Mouse (Mus musculus): ENCODE measurements around the gene Tmem132a. TPM values are rescaled to one million over a fixed set of nuclear protein-coding genes. Genes with fewer than 3 reads are reported as not detected.
A peak's percentile ranks its signal among the peaks of the same experiment; 100 is the strongest.

Gene Tmem132a
- polyA plus RNA-seq, 1 experiment from 2014 or later = 7.1 TPM

DNA sequence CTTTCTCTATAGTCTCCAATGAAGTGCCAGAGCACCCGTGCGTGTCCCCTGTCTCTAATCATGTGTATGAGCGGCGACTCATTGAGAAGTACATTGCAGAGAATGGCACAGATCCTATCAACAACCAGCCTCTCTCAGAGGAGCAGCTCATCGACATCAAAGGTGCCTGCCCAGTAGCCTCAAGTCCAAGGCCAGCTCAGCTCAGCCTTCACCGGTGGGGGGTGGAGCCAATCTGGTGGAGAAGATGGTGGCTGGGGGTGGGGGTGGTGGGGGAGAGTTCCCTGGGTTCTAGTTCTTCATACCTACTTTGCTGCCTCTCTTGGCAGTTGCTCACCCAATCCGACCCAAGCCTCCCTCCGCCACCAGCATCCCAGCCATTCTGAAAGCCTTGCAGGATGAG is 27.8 kb upstream of the Tmem132a start:
- Histone ChIP-seq H3K27me3 (replicated peaks; ENCODE audit: control insufficient read depth, insufficient read depth, low read length) (no peaks in the 10 kb centered on the region), H3K9me3 (ENCODE audit: control insufficient read depth) (no peaks in the 10 kb centered on the region), H3K4me3 (ENCODE audit: low read depth, low read length) (no peak overlapping the region), H3K36me3 (ENCODE audit: control insufficient read depth, insufficient read depth) (peaks cover 48% of the 10 kb centered on the region), H3K27ac (ENCODE audit: low read depth, low read length) (no peak overlapping the region), H3K4me1 (replicated peaks; ENCODE audit: control insufficient read depth, insufficient read depth, low read length) (0 out of 2 replicates have a peak, but pooled peaks cover 5% of the 10 kb centered on the region), H3K4me2 (replicated peaks; ENCODE audit: low read depth) (no peak overlapping the region), H3K9ac (ENCODE audit: low read depth, low read length) (no peak overlapping the region)
- 73% methylated on average over 8 of the region's 8 CpGs for WGBS
- no peak for TF ChIP-seq CTCF (IDR thresholded peaks at IDR 0.05; ENCODE audit: low read depth)
- ATAC-seq = no peak

- no peak overlapping the region for H3K4me3 ChIP-seq (ENCODE audit: low read depth, low read length)
- no peaks in the 10 kb centered on the region for H3K9me3 ChIP-seq (ENCODE audit: control insufficient read depth)
- 51% methylated on average over 7 of the region's 7 CpGs for WGBS
Observed at GRCm38 (mm10) chr19:10896849-10897248, 27.1 kb upstream of the Tmem132a start.

DNA sequence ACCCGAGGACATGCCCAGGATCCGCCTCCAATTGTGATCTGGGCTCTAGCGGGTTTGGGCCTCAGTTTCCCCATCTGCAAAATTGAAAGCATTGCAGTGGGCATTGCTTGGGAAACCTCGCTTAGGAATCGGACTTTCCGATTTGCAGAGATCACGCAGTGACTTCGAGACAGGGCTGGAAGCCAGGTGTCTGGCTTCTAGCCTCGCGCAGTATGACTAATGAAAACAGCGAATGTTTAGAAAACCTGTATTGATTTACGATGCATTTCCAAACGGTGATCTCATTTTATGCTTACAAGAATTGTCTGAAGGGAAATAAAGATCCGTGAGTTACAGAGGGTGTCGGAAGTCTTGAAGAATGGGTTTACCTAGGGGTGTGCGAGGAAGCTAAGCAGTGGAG is 26.0 kb upstream of the Tmem132a start:
- no peak for TF ChIP-seq CTCF (IDR thresholded peaks at IDR 0.05; ENCODE audit: low read depth)
- Histone ChIP-seq H3K4me3 (ENCODE audit: low read depth, low read length) (peak overlapping the region; percentile 66), H3K9ac (ENCODE audit: low read depth, low read length) (peak overlapping the region; percentile 75), H3K4me1 (replicated peaks; ENCODE audit: control insufficient read depth, insufficient read depth, low read length) (0 out of 2 replicates have a peak, but pooled peaks cover 5% of the 10 kb centered on the region), H3K36me3 (ENCODE audit: control insufficient read depth, insufficient read depth) (peaks cover 30% of the 10 kb centered on the region), H3K27ac (ENCODE audit: low read depth, low read length) (peak overlapping the region; percentile 89), H3K9me3 (ENCODE audit: control insufficient read depth) (no peaks in the 10 kb centered on the region), H3K27me3 (replicated peaks; ENCODE audit: control insufficient read depth, insufficient read depth, low read length) (no peaks in the 10 kb centered on the region), H3K4me2 (replicated peaks; ENCODE audit: low read depth) (peak overlapping the region; percentile 68)
- under 1% methylated on average over 16 of the region's 16 CpGs for WGBS
- no peak for ATAC-seq

More at GRCm38 (mm10) chr19:10896849-10897248, 27.1 kb upstream of the Tmem132a start:
- no peak overlapping the region for H3K27ac ChIP-seq (ENCODE audit: low read depth, low read length)
- no peak for ATAC-seq
- H3K27me3 ChIP-seq (replicated peaks; ENCODE audit: control insufficient read depth, insufficient read depth, low read length) = no peaks in the 10 kb centered on the region
- no peak for TF ChIP-seq CTCF (IDR thresholded peaks at IDR 0.05; ENCODE audit: low read depth)
- peaks cover 42% of the 10 kb centered on the region for H3K36me3 ChIP-seq (ENCODE audit: control insufficient read depth, insufficient read depth)
- 0 out of 2 replicates have a peak, but pooled peaks cover 5% of the 10 kb centered on the region for H3K4me1 ChIP-seq (replicated peaks; ENCODE audit: control insufficient read depth, insufficient read depth, low read length)
- H3K4me2 ChIP-seq (replicated peaks; ENCODE audit: low read depth) = peak overlapping the region; percentile 68
- H3K9ac ChIP-seq (ENCODE audit: low read depth, low read length) = no peak overlapping the region

DNA sequence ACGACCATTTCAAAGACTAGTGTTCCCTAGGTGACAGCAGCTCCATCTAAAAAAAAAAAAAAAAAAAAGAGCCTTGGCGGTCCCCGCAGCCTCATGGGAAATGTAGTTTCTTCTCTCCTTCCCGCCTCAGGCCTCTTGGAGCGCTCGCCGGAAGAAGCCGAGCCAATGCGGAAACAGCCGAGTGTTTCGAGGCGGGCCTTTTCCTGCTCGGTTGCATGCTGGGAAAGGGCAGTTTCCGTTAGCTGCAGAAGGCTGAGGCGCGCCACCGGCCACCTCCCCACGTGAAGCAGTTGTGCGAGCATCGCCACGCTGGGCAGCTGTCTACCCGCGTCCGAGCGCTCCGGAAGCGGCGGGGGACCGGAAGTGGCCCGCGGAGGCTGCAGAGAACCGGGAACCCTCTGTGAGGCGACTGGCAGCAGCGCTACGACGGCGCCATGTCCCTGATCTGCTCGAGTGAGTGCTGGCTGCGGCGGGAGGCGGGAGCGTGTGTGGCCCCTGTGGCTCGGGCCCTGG is 25.3 kb upstream of the Tmem132a start, which contains the start of gene Prpf19:
Prpf19 (plus strand) TSS at position 216 of the 513 bp plus-strand sequence.
- Histone ChIP-seq H3K9me3 (ENCODE audit: control insufficient read depth) (no peaks in the 10 kb centered on the region), H3K4me1 (replicated peaks; ENCODE audit: control insufficient read depth, insufficient read depth, low read length) (0 out of 2 replicates have a peak, but pooled peaks cover 5% of the 10 kb centered on the region), H3K9ac (ENCODE audit: low read depth, low read length) (peak within 1 kb of the TSS; percentile 75), H3K27ac (ENCODE audit: low read depth, low read length) (peak within 1 kb of the TSS; percentile 89), H3K36me3 (ENCODE audit: control insufficient read depth, insufficient read depth) (peaks cover 24% of the 10 kb centered on the region), H3K27me3 (replicated peaks; ENCODE audit: control insufficient read depth, insufficient read depth, low read length) (no peaks in the 10 kb centered on the region), H3K4me3 (ENCODE audit: low read depth, low read length) (peak within 1 kb of the TSS; percentile 66), H3K4me2 (replicated peaks; ENCODE audit: low read depth) (peak within 1 kb of the TSS; percentile 68)
- under 1% methylated on average over 43 of the region's 43 CpGs for WGBS
- peak; percentile 24 for TF ChIP-seq CTCF (IDR thresholded peaks at IDR 0.05; ENCODE audit: low read depth)
- peak; percentile 93 for ATAC-seq

DNA sequence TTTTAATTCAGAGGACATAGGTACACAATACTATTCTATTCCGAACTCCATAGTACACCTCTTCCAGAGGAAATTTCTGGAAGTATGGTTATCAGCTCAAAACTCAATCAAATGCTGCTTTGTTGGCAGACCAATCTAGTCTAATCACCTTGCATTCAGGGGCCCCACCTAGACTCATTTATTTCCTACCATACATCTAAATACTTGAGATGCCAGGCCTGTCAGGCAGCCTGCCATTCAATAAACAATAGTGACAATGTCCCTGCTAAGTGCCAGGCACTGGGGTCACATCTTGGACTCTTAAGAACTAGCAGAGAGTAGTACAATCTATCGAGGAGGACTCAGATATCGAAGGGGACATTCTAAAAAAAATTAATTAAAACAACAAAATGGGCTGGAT is 22.5 kb upstream of the Tmem132a start:
- H3K36me3 ChIP-seq (ENCODE audit: control insufficient read depth, insufficient read depth) = no peaks in the 10 kb centered on the region
- H3K9me3 ChIP-seq (ENCODE audit: control insufficient read depth) = no peaks in the 10 kb centered on the region
- no peak overlapping the region for H3K4me2 ChIP-seq (replicated peaks; ENCODE audit: low read depth)
- H3K4me1 ChIP-seq (replicated peaks; ENCODE audit: control insufficient read depth, insufficient read depth, low read length) = 0 out of 2 replicates have a peak, but pooled peaks cover 5% of the 10 kb centered on the region
- ATAC-seq = no peak
- WGBS = 86% methylated on average over 3 of the region's 3 CpGs
- no peak for TF ChIP-seq CTCF (IDR thresholded peaks at IDR 0.05; ENCODE audit: low read depth)
- H3K4me3 ChIP-seq (ENCODE audit: low read depth, low read length) = no peak overlapping the region
- H3K27ac ChIP-seq (ENCODE audit: low read depth, low read length) = no peak overlapping the region
- no peaks in the 10 kb centered on the region for H3K27me3 ChIP-seq (replicated peaks; ENCODE audit: control insufficient read depth, insufficient read depth, low read length)
- no peak overlapping the region for H3K9ac ChIP-seq (ENCODE audit: low read depth, low read length)

DNA sequence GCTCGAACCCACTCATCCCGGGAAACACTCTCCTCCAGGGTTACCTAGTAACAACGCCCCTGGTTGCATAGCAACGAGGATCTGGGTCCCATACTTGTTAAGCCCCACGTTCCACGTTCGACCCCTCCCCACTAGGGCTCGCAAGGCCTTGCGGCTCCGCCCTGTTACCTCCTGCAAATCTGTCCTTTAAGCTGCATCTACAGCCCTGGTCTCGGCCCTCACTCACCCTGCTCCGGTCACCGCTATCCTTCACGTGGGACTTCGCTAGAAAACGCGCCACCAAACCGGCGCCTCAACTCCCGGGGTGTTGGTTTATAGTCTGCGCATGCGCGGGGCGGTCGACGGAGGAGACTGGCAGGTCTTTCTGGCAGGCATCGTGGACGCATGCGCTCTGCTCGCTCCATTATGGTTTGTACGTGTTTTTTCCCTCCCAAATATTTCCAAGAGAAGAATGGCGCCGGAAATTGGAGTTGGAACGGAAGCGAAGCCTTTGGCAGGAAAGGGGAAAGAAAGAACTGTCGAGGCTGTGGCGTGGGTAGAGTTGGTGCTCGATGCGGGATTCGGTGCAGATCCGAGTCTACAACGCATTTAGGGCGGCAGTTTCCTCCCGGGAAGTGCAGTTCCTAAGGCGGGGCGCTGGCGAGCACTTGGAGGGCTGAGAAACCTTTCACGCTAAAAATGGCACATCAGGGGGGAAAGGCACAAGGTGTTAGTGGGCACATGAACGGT is 11.8 kb upstream of the Tmem132a start, which contains the start of gene Tmem109:
Tmem109 (minus strand) TSS at position 576 of the 729 bp plus-strand sequence.
- Histone ChIP-seq H3K27ac (ENCODE audit: low read depth, low read length) (peak within 1 kb of the TSS; percentile 75), H3K36me3 (ENCODE audit: control insufficient read depth, insufficient read depth) (no peaks in the 10 kb centered on the region; the same call in 1 of the 2 replicates), H3K4me1 (replicated peaks; ENCODE audit: control insufficient read depth, insufficient read depth, low read length) (peaks cover 7% of the 10 kb centered on the region; the same call in 1 of the 2 replicates), H3K9ac (ENCODE audit: low read depth, low read length) (peak within 1 kb of the TSS; percentile 53), H3K9me3 (ENCODE audit: control insufficient read depth) (no peaks in the 10 kb centered on the region; the same call in 1 of the 2 replicates), H3K4me3 (ENCODE audit: low read depth, low read length) (peak within 1 kb of the TSS; percentile 56), H3K27me3 (replicated peaks; ENCODE audit: control insufficient read depth, insufficient read depth, low read length) (no peaks in the 10 kb centered on the region), H3K4me2 (replicated peaks; ENCODE audit: low read depth) (peak within 1 kb of the TSS; percentile 90)
- TF ChIP-seq CTCF (IDR thresholded peaks at IDR 0.05; ENCODE audit: low read depth) = peak; percentile 63
- ATAC-seq = peak; percentile 86
- WGBS = under 1% methylated on average over 49 of the region's 49 CpGs

Measured in intestine, postnatal 0 days (tissue).